Mouse (Mus musculus): ENCODE data around the gene Fam196b. TPM values are rescaled to one million over a fixed set of nuclear protein-coding genes. Genes with fewer than 3 reads are reported as not detected.
A peak's percentile ranks its signal among the peaks of the same experiment; 100 is the strongest.

The Fam196b gene
- total RNA-seq, 2 experiments from 2014 or later: not detected

DNA sequence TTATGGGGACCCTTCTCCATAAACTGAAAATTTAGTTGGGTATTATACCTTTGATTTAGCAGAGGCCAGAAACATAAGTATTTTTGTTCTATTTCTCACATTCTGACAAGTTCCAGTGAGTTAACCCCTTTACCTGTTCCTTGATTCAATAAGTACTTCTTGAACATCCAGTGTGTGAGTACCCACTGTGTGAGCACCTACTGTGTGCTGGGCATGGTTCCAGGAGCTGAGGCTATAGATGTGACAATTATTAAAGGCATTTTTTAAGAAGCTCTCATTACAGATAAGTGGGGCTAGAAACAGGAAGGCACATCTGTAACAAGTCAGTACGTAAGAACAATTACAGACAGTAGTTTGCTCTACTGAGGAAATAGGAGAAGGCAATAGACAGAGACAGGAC, 4.7 kb downstream of the Fam196b start:
- ATAC-seq (replicated peaks; ENCODE audit: poor library complexity, severe bottlenecking): no peak

DNA sequence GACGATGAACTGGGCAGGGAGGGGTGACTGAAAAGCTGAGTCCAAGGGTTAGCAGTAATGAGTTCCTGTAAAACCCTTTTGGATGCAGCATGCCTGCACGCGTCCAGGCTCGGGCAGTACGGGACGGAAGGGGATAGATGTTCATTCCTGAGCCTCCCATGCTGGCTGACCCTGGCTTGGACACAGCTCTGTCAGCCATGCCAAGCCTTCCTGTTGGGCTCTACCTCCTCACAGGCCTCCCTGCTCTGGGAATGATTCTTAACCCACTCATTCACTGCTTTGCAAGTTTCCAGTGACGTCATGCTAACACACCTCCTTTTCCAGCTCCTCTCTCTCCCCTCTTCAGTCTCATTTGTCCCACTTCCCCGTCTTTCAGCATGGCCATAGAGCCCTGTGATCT, 9.0 kb downstream of the Fam196b start:
- ATAC-seq (replicated peaks; ENCODE audit: poor library complexity, severe bottlenecking): no peak

DNA sequence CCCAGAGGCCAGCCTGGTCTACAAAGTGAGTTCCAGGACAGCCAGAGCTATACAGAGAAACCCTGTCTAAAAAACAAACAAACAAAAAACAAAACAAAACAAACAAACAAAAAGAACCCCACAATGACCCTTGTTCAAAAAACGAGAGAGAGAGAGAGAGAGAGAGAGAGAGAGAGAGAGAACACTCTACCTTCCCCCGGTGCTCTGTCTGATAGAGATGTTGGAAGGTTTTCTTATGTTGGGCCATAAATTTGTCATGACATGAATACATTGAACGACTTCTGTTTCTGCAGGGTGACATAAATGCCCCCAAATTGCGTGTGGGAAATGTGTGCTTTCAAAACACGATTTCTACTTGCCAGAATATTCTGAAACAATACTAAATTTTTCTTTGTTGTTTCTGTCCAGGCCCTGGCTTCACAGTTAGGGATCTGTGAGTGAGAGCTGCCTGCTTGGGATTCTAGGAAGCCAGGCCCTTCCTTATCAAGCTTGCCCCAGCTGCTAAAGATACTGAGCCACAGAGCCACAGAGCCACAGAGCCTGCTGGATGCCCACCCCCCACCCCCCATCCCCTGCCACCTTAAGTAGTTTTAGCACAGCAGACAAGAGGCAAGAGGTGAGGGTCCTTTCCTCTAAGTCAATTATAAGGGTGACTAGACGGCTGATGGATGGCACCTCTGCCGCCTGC, 17.9 kb downstream of the Fam196b start:
- ATAC-seq (replicated peaks; ENCODE audit: poor library complexity, severe bottlenecking): no peak

- ATAC-seq (replicated peaks; ENCODE audit: poor library complexity, severe bottlenecking): no peak
These were observed 23.3 kb downstream of the Fam196b start for GRCm38 (mm10) chr11:34337907-34338306.

- no peak for ATAC-seq (replicated peaks; ENCODE audit: poor library complexity, severe bottlenecking)
These were observed 25.1 kb downstream of the Fam196b start for GRCm38 (mm10) chr11:34339693-34340092.

DNA sequence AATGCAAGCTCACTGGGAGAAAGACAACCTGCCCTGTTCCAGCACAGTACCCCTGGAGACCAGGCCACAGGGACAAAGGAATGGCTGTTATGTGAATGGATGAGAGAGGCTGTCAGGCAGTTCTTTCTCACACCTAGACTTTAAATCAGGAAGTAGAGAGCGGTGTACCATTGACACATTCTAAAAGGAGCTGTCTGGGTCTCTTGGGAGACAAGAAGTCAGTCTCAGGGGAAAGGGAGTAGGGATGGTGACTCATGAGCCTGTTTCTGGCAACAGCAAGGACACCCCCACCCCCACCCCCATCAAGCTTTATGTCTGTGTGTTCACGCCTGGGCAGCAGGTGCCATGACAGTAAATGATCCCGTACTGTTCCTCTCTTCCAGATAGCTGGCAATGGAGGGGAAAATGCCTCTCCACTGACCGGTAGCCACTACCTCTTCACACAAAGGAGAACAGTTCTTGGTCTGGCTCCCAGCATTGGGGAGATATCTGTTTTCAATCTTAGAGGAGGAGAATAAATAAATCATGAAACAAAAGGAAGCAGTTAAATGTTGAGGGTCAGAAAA, 29.2 kb downstream of the Fam196b start:
- ATAC-seq (replicated peaks; ENCODE audit: poor library complexity, severe bottlenecking): no peak

DNA sequence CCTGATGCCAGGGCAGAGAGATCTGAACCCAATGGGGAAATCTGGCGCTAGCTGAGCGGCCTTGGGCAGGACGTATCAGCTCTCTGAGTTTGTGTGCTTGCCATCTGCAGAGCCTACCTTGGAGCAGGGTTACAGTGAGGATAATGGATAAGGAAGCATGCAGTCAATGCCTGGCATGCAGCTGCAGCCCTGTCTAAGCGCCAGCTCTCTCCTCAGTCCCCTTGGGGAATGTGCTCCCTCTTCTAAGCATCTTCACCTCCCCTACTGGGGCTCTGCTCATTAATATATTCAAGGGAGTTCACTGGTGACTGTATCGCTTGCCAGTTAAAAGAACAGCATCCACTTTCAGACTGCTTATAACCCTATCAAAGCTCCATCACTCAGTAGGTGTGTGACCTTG, 29.7 kb downstream of the Fam196b start:
- no peak for ATAC-seq (replicated peaks; ENCODE audit: poor library complexity, severe bottlenecking)

- ATAC-seq (replicated peaks; ENCODE audit: poor library complexity, severe bottlenecking): no peak
These were observed 33.8 kb downstream of the Fam196b start for GRCm38 (mm10) chr11:34348287-34348918.

- ATAC-seq (replicated peaks; ENCODE audit: poor library complexity, severe bottlenecking): no peak
These were observed 34.9 kb downstream of the Fam196b start for GRCm38 (mm10) chr11:34349453-34350056.

DNA sequence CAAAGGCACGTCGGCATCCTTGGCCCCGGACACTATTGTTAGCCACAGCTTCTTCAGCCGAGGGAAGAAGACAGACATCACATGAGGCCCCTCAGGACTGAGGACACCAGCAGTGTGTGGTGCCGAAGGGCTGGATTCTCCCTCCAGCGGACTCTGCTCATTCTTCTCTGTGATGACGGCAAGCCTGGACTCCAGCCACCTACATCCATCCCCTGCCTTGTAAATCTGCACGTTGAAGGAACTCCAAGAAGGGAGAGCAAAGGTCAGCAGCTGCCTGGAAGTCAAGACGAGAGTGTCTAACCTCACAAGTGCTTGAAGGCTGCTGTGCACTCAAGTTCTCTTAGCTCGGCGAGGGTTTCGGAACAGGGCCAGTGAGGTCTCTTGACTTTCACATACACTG, 40.8 kb downstream of the Fam196b start:
- no peak for ATAC-seq (replicated peaks; ENCODE audit: poor library complexity, severe bottlenecking)

DNA sequence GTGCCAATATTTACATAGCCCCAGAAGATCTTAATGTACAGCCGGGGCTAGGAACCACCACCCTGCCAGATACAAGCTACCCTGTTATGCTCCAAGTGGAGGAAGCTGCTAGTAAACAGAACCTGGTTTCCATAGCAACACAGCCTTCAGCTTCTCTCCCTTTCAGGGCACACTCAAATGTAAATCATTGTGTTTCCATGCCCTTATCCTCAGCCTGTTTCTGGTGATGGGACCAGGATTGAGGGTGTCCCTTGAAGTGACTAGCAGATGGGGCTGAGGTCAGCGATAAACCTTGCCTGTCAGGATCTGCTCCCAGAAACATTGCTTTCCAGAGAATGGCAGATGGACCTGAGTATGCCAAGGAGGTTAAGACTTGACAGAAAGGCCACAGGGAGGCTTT, 41.5 kb downstream of the Fam196b start:
- no peak for ATAC-seq (replicated peaks; ENCODE audit: poor library complexity, severe bottlenecking)

- no peak for ATAC-seq (replicated peaks; ENCODE audit: poor library complexity, severe bottlenecking)
These were observed 57.6 kb downstream of the Fam196b start for GRCm38 (mm10) chr11:34372224-34372623.

GRCm38 (mm10) chr11:34375557-34375956, 60.9 kb downstream of the Fam196b start:
- ATAC-seq (replicated peaks; ENCODE audit: poor library complexity, severe bottlenecking): no peak

DNA sequence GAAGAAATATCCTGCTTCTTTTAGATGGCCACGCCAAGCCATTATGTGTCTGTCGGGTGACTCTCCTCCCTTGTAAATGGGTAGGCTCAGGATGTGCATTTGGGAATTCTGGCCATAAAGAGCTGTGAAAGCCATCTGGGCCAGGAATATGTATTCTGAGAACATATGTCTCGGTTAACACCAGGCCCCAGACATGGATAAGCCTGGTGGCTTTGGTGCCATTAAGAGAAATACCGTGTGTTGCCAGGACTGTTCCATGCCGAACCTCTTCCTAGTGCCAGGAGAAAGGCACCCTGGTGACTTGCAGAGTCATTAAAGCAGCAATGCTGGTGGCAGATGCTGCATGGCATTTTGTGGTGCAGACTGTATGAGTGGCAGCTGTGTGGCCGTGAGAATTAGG, 63.0 kb downstream of the Fam196b start:
- no peak for ATAC-seq (replicated peaks; ENCODE audit: poor library complexity, severe bottlenecking)

DNA sequence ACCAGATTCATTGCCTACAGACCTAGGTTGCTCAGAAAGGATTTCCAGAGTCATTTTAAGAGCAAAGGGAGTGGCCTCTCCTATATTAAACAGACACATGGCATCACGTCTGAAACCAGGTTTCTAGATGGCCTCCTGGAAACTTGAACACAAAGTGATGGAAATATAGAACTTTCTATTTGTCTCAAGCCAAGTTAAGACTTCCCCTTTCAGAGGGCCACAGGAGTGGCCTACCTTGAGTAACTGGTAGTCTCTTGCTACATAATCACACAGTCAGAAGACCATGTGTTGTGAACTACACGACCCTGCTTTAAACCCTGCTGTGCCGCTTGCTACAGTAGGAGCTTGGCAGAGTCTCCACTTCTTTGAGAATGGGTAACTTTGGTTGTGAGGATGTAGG, 68.9 kb downstream of the Fam196b start:
- peak; percentile 63 for ATAC-seq (replicated peaks; ENCODE audit: poor library complexity, severe bottlenecking)

DNA sequence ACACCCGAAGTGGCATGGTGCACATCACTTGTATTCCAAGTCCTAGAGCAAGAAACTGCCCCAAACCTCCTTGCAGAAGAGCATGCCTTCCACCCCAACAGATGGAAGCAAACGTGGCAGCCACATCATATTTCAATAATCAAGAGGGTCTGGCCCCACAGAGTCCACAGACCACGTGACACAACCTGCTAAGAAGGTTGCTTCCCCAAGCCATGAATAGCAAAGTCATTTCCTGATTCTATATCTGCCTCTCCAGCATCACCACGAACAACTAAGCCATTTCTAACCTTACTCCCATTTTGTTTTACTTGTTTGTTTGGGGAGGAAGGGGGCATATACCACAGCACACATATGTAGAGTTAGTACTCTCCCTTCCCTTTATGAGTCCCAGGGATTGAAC, 69.6 kb downstream of the Fam196b start:
- ATAC-seq (replicated peaks; ENCODE audit: poor library complexity, severe bottlenecking): peak; percentile 56

DNA sequence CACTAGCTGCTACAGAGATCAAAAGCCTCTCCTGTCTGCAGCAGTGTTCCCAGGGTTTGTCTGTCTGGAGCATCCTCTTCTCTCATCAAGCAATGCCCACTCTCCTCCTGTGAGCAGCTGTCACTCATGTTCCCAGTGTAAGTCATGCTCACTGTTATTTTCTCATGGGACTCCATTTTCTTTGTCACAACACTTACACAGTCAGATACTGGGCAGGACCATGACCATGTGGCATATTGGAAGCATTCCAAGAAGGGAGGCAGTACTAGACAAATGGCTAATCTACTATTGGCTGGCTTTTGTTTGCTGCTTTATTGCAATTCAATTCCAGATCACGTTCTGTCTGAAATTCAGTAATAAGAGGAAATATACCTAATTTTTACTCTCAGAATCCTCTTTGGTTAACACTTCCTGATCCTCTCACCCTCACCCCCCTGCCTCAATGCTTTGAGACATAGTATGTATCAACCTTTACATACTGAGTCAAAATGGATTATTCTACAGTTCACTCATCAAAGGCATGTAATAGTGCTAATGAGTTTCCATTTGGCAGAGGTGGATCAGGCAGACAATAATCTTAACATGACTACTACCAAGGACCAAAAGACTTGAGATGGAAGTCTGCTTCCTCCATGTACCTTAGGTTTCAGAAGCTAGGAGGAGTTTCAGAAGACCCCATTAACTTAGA, 70.5 kb downstream of the Fam196b start:
- ATAC-seq (replicated peaks; ENCODE audit: poor library complexity, severe bottlenecking): no peak

DNA sequence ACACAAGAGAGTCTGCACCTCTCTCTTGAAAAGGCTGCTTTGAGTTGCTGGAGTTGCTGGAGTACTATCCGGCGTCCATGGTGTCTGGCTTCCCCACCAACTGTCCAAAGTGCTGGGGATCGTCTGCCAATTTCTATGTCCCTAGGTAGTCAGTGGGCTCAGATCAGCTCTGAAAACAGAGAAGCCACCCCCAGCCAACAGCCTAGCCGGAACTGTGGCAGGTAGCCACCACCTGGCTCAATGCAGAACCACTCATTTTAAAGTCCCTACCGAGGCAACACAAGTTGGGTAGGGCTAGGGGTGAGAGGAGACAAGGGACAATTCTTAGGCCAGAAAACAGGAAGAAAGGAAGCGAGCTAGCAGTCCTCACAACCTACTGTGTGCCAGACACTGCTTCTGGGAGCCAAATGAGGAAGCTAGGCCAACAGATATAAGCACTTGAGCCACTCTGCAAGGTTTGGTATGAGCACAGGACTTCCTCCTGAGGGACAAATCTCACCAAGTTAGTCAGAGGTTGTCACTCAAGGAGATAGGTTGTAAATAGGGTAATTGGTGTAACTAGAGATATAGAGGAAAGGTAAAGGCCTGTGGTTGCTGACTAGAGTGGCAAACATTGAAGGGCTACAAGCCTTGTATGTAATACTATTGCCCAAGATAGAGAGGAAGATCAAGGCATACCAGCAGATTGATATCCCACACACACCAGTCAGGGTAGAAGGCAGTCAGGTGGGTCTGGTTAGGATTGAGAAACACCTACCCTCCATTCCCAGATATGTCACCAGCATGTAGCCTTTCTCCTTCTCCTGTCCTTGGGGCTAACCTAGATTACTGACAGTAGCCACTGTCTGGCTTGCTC, 74.9 kb downstream of the Fam196b start:
- peak; percentile 94 for ATAC-seq (replicated peaks; ENCODE audit: poor library complexity, severe bottlenecking)

GRCm38 (mm10) chr11:34392105-34392504, 77.5 kb downstream of the Fam196b start:
- no peak for ATAC-seq (replicated peaks; ENCODE audit: poor library complexity, severe bottlenecking)

DNA sequence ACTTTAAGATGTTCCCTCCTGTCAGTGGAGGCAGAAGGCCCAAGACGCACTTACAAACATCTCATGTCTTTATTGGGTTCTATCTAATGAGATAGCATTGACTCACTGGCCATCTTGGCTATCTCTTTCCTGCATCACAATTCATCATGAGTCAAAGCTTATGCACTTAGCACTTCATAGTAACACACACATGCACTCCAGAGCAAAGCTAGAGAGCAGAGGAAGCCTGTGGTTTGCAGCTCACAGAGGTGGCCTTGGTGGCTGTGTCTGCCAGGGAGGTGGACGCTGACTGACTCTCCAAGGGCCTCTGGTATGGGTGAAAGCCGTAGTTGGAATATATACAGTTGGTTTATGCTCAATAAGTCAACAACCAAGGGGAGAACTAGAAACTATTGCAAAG, 81.2 kb downstream of the Fam196b start:
- ATAC-seq (replicated peaks; ENCODE audit: poor library complexity, severe bottlenecking): no peak

All from granulocyte monocyte progenitor cell, adult 5-6 weeks (primary cell).